Mouse (Mus musculus) small intestine, adult 2 months (tissue): ENCODE results near the gene Gm11077.

Source experiments
- CTCF ChIP-seq: fragments of 200-500 bp; IDR thresholded peaks from 2 replicates; pipeline ENCODE4 v1.5.1; 2012; ENCODE audit warnings: low read depth, mild to moderate bottlenecking, control low read depth, inconsistent platforms, low read length, moderate library complexity, mixed read lengths; ENCODE audit not compliant: insufficient replicate concordance, insufficient read length; ENCODE audit errors: extremely low read depth
- POLR2A ChIP-seq: fragments of 200-500 bp; IDR thresholded peaks from 2 replicates; pipeline ENCODE4 v1.6.1; 2012; ENCODE audit warnings: low read depth, mild to moderate bottlenecking, control low read depth, inconsistent platforms, low read length, moderate library complexity

DNA sequence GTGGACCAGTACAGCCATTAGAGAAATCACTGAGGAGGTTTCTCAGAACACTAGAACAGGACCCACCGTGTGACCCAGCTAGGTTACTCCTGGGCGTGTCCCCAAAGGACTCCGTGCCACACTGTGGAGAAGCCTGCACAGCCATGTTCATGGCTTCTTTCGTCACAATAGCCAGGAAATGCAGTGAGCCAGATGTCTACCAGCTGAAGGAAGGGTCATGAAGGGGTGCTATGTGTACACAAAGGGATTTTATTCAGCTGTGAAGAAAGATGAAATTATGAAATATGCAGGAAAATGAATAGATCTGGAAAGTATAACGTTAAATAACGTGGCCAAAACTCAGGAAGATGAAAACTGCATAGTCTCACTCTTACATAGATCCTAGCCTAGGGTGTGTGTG lies 36.9 kb upstream of the Gm11077 start:
- no peak for TF ChIP-seq CTCF
- no peak for TF ChIP-seq POLR2A
